Mouse (Mus musculus) kidney, adult 9 months (tissue): ENCODE results near the gene Chic1.
A peak's percentile ranks its signal among the peaks of the same experiment; 100 is the strongest.

Experiments used
- DNase-seq: peaks from one replicate; pipeline ENCODE4 v3.0.0; 2022

Gene Chic1

DNA sequence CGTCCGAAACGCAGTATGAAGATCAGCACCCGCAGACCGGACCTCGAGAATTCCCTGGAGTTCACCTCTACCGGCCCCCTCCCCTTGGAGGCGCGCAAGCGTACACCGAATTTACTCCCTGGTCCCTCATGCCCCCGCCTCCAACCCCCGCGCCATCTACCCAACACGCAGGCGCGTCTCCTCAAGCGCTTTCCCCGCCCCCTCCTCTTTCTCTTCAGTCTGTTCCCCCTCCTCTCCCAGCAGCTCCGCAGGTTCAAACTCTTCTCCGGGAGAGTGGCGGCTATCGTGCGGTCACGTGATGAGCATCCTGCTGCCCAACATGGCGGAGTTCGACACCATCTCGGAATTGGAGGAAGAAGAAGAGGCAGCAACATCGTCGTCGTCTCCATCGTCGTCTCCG, at the start of gene Chic1:
Gene Chic1, plus strand, starts transcription at position 190 of the 400 bp plus-strand sequence.
- peak; percentile 75 for DNase-seq

- DNase-seq, result no peak
Observed at GRCm38 (mm10) chrX:103308262-103308661, 48.0 kb upstream of the Chic1 start.

GRCm38 (mm10) chrX:103311723-103312122, 44.6 kb upstream of the Chic1 start:
- no peak for DNase-seq

DNA sequence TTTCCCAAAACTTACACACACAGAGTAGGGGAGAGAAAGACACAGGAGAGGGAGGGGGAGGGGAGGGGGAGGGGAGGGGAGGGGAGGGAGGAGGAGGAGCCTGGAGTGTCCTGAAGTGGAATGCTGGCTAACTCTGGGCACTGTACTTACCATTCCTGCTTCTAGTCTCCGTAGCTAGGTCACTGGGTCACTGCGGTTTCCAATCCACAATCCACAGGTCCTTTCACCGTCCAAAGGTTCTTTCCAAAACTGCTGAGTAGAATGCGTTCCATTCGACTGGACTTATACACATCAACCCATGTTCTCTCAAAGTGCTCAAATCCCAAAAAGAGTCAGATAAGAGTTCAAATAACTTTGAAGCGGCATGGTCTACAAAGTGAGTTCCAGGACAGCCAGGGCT, 42.1 kb upstream of the Chic1 start:
- DNase-seq, result peak; percentile 72

DNA sequence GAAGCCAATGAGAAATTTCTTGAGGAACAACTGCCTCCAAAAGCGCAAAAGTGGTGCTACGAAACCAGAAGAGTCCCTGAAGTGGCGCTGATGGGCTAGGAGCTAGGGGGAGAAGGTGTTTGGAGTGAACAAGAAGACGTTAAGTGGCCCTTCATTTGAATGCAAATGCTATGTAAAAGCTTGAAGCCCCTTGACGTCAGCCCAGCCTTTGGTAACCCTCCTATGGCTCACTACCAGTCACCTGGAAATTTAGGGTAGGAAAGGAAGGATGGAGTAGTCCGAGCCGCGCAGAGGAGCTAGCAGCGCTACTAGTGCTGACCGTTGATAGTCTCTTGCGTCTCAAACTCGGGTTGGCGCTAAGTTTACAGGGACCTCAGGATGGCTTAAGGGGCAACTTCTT, 35.1 kb upstream of the Chic1 start, which contains the start of gene Cdx4:
Gene Cdx4, plus strand, starts transcription at position 253 of the 400 bp plus-strand sequence.
- DNase-seq, result no peak

DNA sequence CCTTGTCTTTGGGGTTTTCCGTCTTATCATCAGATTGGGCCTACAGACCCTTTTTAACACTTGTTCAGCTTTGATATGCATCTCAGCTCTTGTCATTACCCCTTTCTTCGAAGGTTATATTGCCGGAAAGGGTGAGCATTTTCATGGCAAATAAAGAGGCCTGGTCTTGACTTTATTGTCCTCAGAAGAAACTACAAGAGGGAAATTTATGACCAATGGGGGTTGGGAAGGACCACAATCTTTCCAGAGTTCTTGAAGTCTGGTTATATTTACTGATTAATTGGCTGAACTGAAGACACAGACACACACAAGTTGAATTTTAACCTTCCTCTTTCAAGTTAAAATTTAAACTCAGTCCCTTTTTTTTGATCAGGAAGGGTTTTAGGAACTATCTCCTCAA, 30.4 kb upstream of the Chic1 start:
- DNase-seq, result peak; percentile 20

GRCm38 (mm10) chrX:103329386-103329785, 26.9 kb upstream of the Chic1 start:
- no peak for DNase-seq

DNA sequence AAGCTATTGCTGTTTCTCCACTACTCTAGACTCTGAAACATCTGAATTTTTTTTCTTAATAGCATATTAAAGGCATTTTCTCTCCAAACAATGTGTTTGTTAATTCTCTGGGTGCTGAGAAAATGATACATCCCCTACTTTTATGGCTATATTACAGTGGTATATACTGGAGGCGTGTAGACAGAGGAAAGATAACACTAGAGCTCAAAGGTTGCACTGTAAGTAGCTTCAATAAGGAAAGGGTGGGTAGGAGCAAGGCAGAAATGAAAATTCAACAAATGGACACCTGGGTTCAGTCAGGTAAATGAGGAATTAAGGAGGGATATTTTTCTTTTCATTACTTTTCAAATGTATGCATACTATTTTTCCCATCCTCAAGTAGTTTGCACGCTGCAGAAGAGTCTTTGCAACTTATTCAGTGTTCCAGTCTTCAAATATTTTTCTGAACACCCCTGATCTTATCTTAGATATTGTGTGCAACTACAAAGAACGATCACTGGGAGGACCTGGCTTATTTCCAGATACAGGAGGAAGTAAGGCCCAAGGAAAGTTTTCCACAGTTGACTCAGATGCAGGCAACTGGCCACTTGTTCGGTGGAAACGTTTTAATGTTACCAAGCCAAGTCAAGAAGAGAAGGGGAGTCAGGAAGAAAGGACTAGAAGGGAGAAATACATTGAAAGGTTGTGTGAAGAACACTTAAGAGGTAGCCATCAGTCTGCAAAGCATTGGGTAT, 25.0 kb upstream of the Chic1 start:
- DNase-seq, result no peak

GRCm38 (mm10) chrX:103341369-103342113, 14.7 kb upstream of the Chic1 start:
- DNase-seq, result no peak

- no peak for DNase-seq
Observed at GRCm38 (mm10) chrX:103355784-103356183, 492 bp upstream of the Chic1 start.

DNA sequence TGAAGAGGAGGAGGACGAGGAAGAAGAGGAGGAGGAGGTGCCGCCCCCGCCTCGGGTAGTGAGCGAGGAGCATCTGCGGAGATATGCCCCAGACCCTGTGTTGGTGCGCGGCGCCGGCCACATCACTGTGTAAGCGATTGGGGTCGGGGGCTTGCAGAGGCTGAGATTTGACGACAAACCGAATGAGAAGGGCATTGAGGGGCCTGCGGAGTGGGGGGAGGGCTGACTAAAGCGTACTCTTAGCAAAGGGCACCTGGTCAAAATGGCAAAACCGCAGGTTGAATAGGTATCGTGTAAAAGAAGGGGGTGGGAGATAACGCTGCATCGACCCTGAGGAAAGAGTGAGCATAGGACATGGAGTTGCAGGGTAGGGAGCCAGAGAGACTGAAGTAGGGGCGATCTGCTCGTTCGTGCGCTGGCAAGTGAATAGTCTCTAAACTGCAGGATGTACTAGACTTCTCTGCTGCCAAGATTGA, 523 bp downstream of the Chic1 start:
- DNase-seq, result no peak

GRCm38 (mm10) chrX:103366201-103366600, 9.9 kb downstream of the Chic1 start:
- DNase-seq, result no peak

- no peak for DNase-seq
Observed at GRCm38 (mm10) chrX:103368650-103369049, 12.4 kb downstream of the Chic1 start.

DNA sequence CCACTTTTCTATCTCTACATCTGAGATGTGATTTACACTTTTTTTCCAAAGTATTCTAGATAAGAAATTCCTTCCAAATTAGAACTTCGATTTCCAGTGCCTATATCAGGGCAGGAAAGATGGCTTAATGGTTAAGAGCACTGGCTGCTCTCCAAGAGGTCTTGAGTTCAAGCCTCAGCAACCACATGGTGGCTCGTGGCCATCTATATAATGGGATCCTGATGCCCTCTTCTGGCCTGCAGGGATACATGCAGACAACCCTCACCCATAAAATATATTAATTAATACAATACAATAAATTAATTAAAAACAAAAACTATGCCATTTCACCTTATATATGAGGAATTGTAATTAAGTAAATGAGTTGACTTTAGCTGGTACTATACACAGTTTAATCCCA, 14.9 kb downstream of the Chic1 start:
- DNase-seq, result peak; percentile 37

- DNase-seq, result peak; percentile 30
Observed at GRCm38 (mm10) chrX:103371627-103372026, 15.4 kb downstream of the Chic1 start.

DNA sequence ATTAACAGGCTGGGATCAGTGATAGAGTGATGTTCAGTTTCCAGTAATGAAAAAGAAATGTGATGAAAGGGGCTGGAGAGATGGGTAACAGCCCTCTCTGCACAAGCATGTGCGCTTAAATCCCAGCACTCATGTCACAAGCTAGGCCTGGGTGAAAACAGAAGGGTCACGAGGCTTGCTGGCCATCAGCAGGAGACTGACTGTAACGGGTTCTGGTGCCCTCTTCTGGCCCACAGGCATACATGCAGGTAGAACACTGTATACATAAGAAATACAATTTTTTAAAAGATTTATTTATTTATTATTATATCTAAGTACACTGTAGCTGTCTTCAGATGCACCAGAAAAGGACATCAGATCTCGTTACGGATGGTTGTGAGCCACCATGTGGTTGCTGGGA, 18.0 kb downstream of the Chic1 start:
- DNase-seq, result peak; percentile 7

- no peak for DNase-seq
Observed at GRCm38 (mm10) chrX:103384528-103384927, 28.3 kb downstream of the Chic1 start.

DNA sequence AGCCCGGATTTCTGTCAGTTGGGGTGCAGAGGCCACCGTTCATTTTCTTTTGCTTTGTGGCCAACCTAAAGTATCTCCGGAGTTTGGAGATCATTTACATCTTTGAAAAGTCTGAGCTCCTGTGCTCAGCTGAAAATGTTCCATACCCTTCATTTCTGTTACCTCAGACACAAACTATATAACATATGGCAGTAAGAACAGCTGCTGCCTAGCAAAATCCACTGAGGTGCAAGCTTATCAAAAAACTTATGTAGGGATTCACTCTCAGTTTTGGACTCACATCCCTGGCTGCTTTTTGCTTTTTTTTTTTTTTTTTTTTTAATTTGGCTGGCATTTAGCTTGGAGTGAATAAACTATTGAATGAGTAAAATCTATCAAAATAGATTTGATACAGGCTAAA, 31.9 kb downstream of the Chic1 start:
- no peak for DNase-seq

GRCm38 (mm10) chrX:103393841-103394240, 37.6 kb downstream of the Chic1 start:
- no peak for DNase-seq

DNA sequence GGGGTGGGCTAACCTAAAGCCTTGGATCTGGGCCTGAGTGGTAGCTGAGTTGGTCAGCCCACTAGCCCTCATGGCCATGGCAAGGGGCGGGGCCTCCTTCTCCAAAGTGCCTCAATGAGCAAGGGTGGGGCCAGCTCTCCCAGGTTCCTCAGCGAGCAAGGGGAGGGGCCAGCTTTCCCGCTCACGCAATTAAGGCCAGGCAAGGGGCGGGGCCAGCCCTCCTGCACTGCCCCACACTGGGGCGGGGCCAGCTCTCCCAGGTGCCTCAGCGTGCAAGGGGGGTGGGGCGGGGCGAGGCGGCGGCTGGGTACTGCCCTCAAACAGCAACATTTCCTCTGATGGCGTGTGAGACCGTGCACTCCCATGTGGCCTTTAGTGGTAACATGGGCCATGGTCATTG, 48.7 kb downstream of the Chic1 start:
- no peak for DNase-seq

DNA sequence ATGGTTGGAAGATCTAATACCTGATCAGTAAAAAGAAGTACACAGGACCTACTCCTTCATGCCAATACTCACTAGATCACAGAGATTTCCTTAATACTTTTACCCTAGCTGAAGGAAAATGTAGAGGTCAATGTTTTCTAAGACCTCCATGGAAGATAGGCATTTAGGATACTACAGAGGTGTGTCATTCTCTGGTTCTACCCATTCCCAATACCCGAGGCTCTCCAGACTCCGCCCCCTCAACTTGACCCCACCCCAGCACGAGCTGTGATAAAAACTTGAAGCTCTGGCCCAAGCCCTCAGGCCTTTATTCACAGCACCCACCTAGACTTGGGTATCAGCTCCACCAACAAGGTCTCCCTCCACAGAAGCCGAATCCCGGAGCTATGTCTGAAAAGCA, 57.9 kb downstream of the Chic1 start, which contains the start of gene Tsx:
Gene Tsx, plus strand, starts transcription at position 301 of the 400 bp plus-strand sequence.
- no peak for DNase-seq

DNA sequence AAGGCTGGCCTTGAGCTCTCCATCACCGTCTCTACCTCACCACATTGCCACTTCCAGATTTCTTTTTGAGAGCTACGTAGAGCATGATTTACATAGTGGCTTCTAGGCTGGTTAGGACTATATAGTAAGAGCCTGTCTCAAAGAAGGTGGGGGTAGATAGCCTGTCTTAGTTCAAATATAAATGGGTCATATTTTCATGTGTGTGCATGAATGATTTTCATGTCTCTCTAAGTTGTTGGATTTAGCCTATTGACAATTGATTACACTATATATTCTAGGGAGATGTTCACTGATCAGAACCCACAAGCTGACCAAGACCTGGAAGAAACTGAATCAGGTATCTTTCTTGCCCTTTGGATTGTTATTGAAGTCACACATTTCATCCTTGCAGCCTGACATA, 65.4 kb downstream of the Chic1 start, which contains the start of gene Gm26992:
Gene Gm26992, plus strand, starts transcription at position 301 of the 400 bp plus-strand sequence.
- DNase-seq, result no peak

- DNase-seq, result peak; percentile 2
Observed at GRCm38 (mm10) chrX:103427677-103428076, 71.4 kb downstream of the Chic1 start.

- no peak for DNase-seq
Observed at GRCm38 (mm10) chrX:103432293-103432692, 76.0 kb downstream of the Chic1 start.
